Mouse (Mus musculus) intestine, postnatal 0 days (tissue): ENCODE results near the gene Pcgf2. TPM values are rescaled to one million over a fixed set of nuclear protein-coding genes. Genes with fewer than 3 reads are reported as not detected.
A peak's percentile ranks its signal among the peaks of the same experiment; 100 is the strongest.

Experiments used
- ATAC-seq: fragments of 200-750 bp; cut with Nextera tagmentation; 2 replicates; pipeline ENCODE4 v1.8.0; 2017; ENCODE audit warnings: mild to moderate bottlenecking, moderate TSS enrichment, moderate library complexity
- H3K27ac ChIP-seq: fragments of 300-500 bp; sonication (generic); 2 replicates; pipeline ENCODE4 v1.5.1; 2014; ENCODE audit warnings: mild to moderate bottlenecking, low read depth, low read length, moderate library complexity
- H3K27me3 ChIP-seq: fragments of 300-500 bp; sonication (generic); replicated peaks from 2 replicates; pipeline ENCODE4 v1.6.1; 2014; ENCODE audit warnings: low read length, mixed read lengths; ENCODE audit not compliant: control insufficient read depth, insufficient read depth
- H3K36me3 ChIP-seq: fragments of 300-500 bp; sonication (generic); 2 replicates; pipeline ENCODE4 v1.6.1; 2014; ENCODE audit warnings: mild to moderate bottlenecking, moderate library complexity; ENCODE audit not compliant: control insufficient read depth, insufficient read depth
- H3K4me1 ChIP-seq: fragments of 300-500 bp; sonication (generic); replicated peaks from 2 replicates; pipeline ENCODE4 v1.6.1; 2014; ENCODE audit warnings: antibody characterized with exemption, low read length, mixed read lengths; ENCODE audit not compliant: control insufficient read depth, insufficient read depth
- H3K4me2 ChIP-seq: fragments of 300-500 bp; sonication (generic); replicated peaks from 2 replicates; pipeline ENCODE4 v1.6.1; 2014; ENCODE audit warnings: low read depth, mild to moderate bottlenecking, moderate library complexity
- H3K4me3 ChIP-seq: fragments of 300-500 bp; sonication (generic); 2 replicates; pipeline ENCODE4 v1.5.1; 2014; ENCODE audit warnings: low read depth, low read length
- H3K9ac ChIP-seq: fragments of 300-500 bp; sonication (generic); 2 replicates; pipeline ENCODE4 v1.6.1; 2014; ENCODE audit warnings: mild to moderate bottlenecking, low read depth, low read length
- H3K9me3 ChIP-seq: fragments of 300-500 bp; sonication (generic); 2 replicates; pipeline ENCODE4 v1.6.1; 2016; ENCODE audit warnings: mixed run types; ENCODE audit not compliant: control insufficient read depth
- CTCF ChIP-seq: sonication (generic); IDR thresholded peaks from 2 replicates; pipeline ENCODE4 v1.5.1; 2016; ENCODE audit warnings: low read depth, mild to moderate bottlenecking, control low read depth, antibody characterized with exemption, moderate library complexity
- WGBS: fragments of 180-500 bp; shearing (Covaris S2); extraction: QIAGEN DNeasy Blood & Tissue Kit; methylation state at CpG from one replicate; pipeline ENCODE4 v1.1.7; 2014; 5-methylcytosine and 5-hydroxymethylcytosine counted together
- polyA plus RNA-seq: library from polyadenylated mRNA; unstranded; fragments of >200 nt; fragmentation: Nextera tagmentation; extraction: Ambion mirVana; gene quantifications from 2 replicates; pipeline ENCODE4 v1.2.1, GENCODE M21; 2015

Pcgf2 gene
- polyA plus RNA-seq, 1 experiment from 2014 or later: 8.9 TPM

DNA sequence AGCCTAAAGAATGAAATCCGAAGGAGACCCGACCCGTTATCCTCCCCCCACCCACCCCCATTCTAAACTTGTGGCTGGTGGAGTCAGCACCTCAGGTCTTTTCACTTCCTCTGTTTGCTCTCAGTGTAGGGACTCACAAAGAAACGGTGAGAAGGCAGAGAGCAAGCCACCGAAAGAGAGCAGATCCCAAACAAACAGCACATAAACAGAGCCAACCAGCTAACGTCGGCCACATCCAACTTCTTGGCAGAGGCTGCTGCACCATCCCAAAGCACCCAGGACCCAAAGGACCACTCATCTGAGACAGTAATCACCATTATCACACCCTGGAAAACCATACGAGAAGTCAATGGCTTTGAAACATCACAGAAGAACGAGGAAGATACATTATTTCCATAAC, 43.1 kb upstream of the Pcgf2 start:
- Histone ChIP-seq H3K4me2 (peak overlapping the region; percentile 87), H3K27me3 (no peaks in the 10 kb centered on the region), H3K4me3 (peak overlapping the region; percentile 89), H3K27ac (no peak overlapping the region), H3K36me3 (peaks cover 18% of the 10 kb centered on the region), H3K9ac (peak overlapping the region; percentile 76; the same call in 1 of the 2 replicates), H3K4me1 (peaks cover 5% of the 10 kb centered on the region; the same call in 1 of the 2 replicates), H3K9me3 (no peaks in the 10 kb centered on the region)
- WGBS: 19% methylated on average over 9 of the region's 9 CpGs
- no peak for ATAC-seq
- no peak for TF ChIP-seq CTCF

DNA sequence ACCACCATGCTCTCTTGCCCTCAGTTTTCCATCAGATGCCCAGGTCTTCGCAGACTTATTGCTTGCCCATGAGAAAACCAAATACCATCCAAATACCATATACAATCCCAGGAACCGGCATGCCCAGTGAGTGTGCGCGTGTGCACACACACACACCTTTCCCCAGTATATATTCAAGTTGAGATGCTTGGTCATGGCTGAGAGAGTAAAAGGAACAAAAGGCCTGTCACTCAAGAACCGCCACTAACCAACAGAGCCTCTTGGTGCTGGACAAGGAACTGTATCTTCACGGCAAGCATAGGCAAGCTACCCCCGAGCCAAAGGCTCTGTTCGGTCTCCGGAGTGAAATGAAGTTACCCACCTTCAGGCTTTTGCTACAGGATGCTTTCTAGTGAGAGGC, 42.3 kb upstream of the Pcgf2 start:
- peak overlapping the region; percentile 87; the same call in 1 of the 2 replicates for H3K4me2 ChIP-seq
- 90% methylated on average over 9 of the region's 9 CpGs for WGBS
- peaks cover 5% of the 10 kb centered on the region; the same call in 1 of the 2 replicates for H3K4me1 ChIP-seq
- no peak overlapping the region for H3K27ac ChIP-seq
- H3K27me3 ChIP-seq: no peaks in the 10 kb centered on the region
- H3K4me3 ChIP-seq: no peak overlapping the region
- 0 out of 2 replicates have a peak overlapping the region, but pooled peaks have one; percentile 76 for H3K9ac ChIP-seq
- H3K36me3 ChIP-seq: peaks cover 10% of the 10 kb centered on the region; the same call in 1 of the 2 replicates
- H3K9me3 ChIP-seq: no peaks in the 10 kb centered on the region
- TF ChIP-seq CTCF: no peak
- no peak for ATAC-seq

DNA sequence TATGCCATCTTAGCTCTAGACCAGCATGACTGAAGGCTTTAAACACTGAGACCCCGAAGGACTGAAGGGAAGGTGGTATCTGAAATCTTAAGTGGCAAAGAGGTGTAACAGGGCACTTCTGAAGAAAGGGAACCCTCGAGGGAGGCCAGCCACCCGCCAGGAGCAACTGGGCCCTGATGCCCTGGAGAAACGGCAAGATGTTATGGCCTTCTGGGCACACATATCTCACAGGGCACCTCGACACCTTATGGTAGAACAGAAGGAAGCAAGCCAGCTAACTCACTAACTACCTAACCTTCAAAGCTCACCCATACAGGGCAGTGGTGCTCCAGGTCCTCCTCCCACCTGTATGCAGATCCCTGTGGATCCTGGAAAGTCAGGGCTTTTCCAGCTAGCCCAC, 41.9 kb upstream of the Pcgf2 start:
- TF ChIP-seq CTCF: no peak
- Histone ChIP-seq H3K4me1 (peaks cover 5% of the 10 kb centered on the region; the same call in 1 of the 2 replicates), H3K4me3 (no peak overlapping the region), H3K36me3 (peaks cover 7% of the 10 kb centered on the region; the same call in 1 of the 2 replicates), H3K4me2 (no peak overlapping the region), H3K9me3 (no peaks in the 10 kb centered on the region), H3K27ac (no peak overlapping the region), H3K9ac (no peak overlapping the region), H3K27me3 (no peaks in the 10 kb centered on the region)
- WGBS: 91% methylated on average over 5 of the region's 5 CpGs
- no peak for ATAC-seq

DNA sequence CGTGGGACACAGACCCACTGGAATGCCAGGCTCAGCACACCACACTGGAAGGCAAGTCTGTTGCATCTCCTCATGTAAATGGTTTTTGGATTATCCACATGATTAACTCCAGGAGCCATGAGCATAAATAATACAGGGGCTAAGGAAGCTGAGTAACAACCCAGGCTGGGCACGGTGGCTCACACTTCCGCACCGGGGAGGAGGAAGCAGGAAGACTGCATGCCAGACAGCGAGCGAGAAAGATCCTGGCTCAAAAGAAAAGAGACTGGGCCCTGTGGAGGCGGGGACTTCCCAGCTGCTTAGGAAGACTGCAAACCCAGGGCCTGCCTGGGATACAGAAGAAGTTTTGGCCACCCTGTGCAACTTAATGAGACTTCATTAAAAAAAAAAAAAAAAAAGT, 39.9 kb upstream of the Pcgf2 start:
- no peak for TF ChIP-seq CTCF
- no peak overlapping the region for H3K4me2 ChIP-seq
- H3K27me3 ChIP-seq: no peaks in the 10 kb centered on the region
- no peak overlapping the region for H3K9ac ChIP-seq
- H3K4me1 ChIP-seq: peaks cover 5% of the 10 kb centered on the region; the same call in 1 of the 2 replicates
- ATAC-seq: no peak
- no peaks in the 10 kb centered on the region for H3K9me3 ChIP-seq
- WGBS: 54% methylated on average over 7 of the region's 7 CpGs
- no peak overlapping the region for H3K27ac ChIP-seq
- H3K4me3 ChIP-seq: no peak overlapping the region
- H3K36me3 ChIP-seq: no peaks in the 10 kb centered on the region

DNA sequence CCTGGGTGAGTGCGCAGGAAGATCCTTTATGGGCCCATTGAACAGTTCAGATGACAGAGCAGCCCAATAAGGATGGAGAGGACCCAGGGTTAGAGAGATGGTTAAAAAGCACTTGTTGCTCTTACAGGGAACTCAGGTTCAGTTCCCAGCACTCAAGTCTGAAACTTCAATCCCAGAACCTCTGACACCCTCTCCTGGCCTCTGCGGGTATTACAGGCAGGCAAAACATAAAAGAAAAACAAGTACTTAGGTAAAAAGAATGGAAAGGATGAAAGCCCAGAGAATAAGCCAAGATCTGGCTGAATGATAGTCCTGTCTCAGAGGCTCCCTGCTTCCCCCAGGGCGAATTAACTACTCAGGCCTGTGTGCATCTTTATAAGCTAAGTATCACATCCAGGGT, 38.9 kb upstream of the Pcgf2 start:
- no peak overlapping the region for H3K4me3 ChIP-seq
- no peak overlapping the region for H3K9ac ChIP-seq
- peaks cover 5% of the 10 kb centered on the region; the same call in 1 of the 2 replicates for H3K4me1 ChIP-seq
- no peaks in the 10 kb centered on the region for H3K36me3 ChIP-seq
- H3K27ac ChIP-seq: no peak overlapping the region
- no peaks in the 10 kb centered on the region for H3K27me3 ChIP-seq
- no peak; the same call in 1 of the 2 replicates for TF ChIP-seq CTCF
- ATAC-seq: no peak
- H3K9me3 ChIP-seq: no peaks in the 10 kb centered on the region
- 95% methylated on average over 3 of the region's 3 CpGs for whole genome bisulfite sequencing
- H3K4me2 ChIP-seq: no peak overlapping the region

DNA sequence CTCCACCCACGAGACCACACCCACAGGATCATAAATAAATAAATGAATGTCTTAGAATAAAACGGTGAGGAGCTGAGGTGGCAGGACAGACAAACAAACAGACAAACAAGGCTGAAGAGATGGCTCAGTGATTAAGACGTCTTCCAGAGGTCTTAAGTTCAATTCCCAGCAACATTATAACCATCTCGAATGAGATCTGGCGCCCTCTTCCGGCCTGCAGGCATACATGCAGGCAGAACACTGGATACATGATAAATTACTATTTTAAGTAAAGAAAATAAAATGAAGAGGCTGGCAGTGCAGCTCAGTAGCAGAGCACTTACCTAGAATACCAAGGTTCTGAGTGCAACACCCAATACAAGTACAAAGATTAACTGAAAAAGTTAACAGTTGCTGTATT, 38.4 kb upstream of the Pcgf2 start:
- Histone ChIP-seq H3K36me3 (no peaks in the 10 kb centered on the region), H3K27me3 (no peaks in the 10 kb centered on the region), H3K9ac (no peak overlapping the region), H3K9me3 (no peaks in the 10 kb centered on the region), H3K4me3 (no peak overlapping the region), H3K4me1 (peaks cover 5% of the 10 kb centered on the region; the same call in 1 of the 2 replicates), H3K4me2 (no peak overlapping the region), H3K27ac (no peak overlapping the region)
- WGBS: 59% methylated on average over 6 of the region's 6 CpGs
- ATAC-seq: no peak
- peak; percentile 60 for TF ChIP-seq CTCF
